Mouse (Mus musculus): Measurements from ENCODE around the gene Ulk4. TPM values are rescaled to one million over a fixed set of nuclear protein-coding genes. Genes with fewer than 3 reads are reported as not detected.

Gene Ulk4
- polyA plus RNA-seq, 1 experiment from 2014 or later, result 97.4 TPM

DNA sequence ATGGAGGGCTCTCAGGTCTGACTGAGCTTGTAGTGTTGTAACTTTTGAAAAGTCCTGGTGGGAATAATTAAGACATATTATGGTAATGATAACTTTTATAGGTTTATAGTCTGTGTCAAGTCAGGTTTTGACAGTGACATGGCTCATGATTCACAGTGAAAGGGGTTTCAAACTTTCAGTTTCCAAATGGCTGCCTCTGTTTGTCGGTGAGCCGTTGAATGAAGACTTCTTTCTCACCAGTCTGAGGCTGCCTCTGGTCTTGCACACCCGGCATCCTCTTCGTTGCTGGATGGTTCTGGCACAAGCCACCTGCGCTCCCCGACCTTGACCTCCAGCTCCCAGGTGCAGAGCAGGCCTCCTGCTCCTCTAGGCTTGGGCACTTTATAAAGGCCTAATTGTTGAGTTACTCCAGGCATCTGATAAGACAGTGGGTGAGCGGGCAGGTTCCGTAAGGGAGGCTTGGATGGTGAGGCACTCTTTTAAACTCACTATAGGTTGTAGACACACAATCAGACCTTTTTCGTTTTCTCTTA is 22.3 kb upstream of the Ulk4 start:
- H3K9ac ChIP-seq, result no peak overlapping the region
- H3K9me3 ChIP-seq (replicated peaks), result no peaks in the 10 kb centered on the region
- H3K36me3 ChIP-seq, result no peaks in the 10 kb centered on the region
- peaks cover 5% of the 10 kb centered on the region; the same call in 1 of the 2 replicates for H3K27me3 ChIP-seq (replicated peaks)
- peak overlapping the region; percentile 91 for H3K4me3 ChIP-seq
- no peak for ATAC-seq (ENCODE audit: insufficient number of reproducible peaks, low FRiP score)
- H3K4me1 ChIP-seq (replicated peaks), result peaks cover 47% of the 10 kb centered on the region
- WGBS, result 66% methylated on average over 9 of the region's 9 CpGs
- H3K4me2 ChIP-seq, result peak overlapping the region; percentile 93
- H3K27ac ChIP-seq (ENCODE audit: poor library complexity, severe bottlenecking), result no peak overlapping the region

DNA sequence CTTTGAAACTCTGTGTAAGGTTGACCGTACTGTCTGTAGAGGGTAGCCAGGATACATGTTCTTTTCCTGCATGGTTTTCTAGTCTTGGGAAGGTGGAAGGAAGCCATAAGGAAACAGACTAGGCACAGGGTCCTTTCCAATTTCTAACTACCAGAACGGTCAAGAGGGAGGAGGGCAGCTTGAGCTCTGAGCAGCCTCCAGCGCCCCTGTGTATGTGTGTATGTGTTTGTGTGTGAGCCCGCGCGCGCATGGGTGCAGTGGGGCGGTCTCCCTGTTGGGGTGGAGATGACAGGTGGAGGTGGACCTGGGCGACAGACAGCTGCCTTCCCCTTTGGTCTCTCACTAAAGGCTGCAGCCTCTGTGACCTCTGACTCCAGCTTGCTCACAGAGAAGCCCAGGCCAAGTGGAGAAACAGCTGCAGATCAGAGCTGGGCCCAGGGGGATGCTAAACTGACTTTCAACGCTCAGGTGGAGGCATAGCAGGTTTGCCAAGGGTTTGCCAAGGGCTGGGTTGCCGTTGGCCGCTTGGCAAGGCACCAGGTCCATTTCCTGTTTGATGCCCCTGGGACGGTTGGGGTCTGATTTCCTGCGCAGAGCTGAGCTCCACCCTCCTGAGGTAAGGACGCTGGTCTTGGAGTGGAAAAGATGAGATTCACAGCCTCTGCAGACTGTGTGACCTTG is 21.6 kb upstream of the Ulk4 start:
- peaks cover 5% of the 10 kb centered on the region; the same call in 1 of the 2 replicates for H3K27me3 ChIP-seq (replicated peaks)

GRCm38 (mm10) chr9:121298065-121298398 is 21.0 kb upstream of the Ulk4 start:
- Histone ChIP-seq H3K27ac (ENCODE audit: poor library complexity, severe bottlenecking) (peak overlapping the region; percentile 50), H3K4me1 (replicated peaks) (peaks cover 35% of the 10 kb centered on the region), H3K4me2 (peak overlapping the region; percentile 93), H3K9ac (peak overlapping the region; percentile 98), H3K27me3 (replicated peaks) (peaks cover 5% of the 10 kb centered on the region; the same call in 1 of the 2 replicates), H3K36me3 (no peaks in the 10 kb centered on the region), H3K4me3 (peak overlapping the region; percentile 91), H3K9me3 (replicated peaks) (no peaks in the 10 kb centered on the region)
- 3% methylated on average over 7 of the region's 7 CpGs for WGBS
- no peak for ATAC-seq (ENCODE audit: insufficient number of reproducible peaks, low FRiP score)

More for the DNA sequence above, 21.6 kb upstream of the Ulk4 start:
- no peak for ATAC-seq (ENCODE audit: insufficient number of reproducible peaks, low FRiP score)
- peaks cover 40% of the 10 kb centered on the region for H3K4me1 ChIP-seq (replicated peaks)
- H3K4me2 ChIP-seq, result peak overlapping the region; percentile 93
- peak overlapping the region; percentile 91 for H3K4me3 ChIP-seq
- H3K36me3 ChIP-seq, result no peaks in the 10 kb centered on the region
- no peaks in the 10 kb centered on the region for H3K9me3 ChIP-seq (replicated peaks)
- 33% methylated on average over 15 of the region's 15 CpGs for WGBS
- peak overlapping the region; percentile 50 for H3K27ac ChIP-seq (ENCODE audit: poor library complexity, severe bottlenecking)
- peak overlapping the region; percentile 98 for H3K9ac ChIP-seq

DNA sequence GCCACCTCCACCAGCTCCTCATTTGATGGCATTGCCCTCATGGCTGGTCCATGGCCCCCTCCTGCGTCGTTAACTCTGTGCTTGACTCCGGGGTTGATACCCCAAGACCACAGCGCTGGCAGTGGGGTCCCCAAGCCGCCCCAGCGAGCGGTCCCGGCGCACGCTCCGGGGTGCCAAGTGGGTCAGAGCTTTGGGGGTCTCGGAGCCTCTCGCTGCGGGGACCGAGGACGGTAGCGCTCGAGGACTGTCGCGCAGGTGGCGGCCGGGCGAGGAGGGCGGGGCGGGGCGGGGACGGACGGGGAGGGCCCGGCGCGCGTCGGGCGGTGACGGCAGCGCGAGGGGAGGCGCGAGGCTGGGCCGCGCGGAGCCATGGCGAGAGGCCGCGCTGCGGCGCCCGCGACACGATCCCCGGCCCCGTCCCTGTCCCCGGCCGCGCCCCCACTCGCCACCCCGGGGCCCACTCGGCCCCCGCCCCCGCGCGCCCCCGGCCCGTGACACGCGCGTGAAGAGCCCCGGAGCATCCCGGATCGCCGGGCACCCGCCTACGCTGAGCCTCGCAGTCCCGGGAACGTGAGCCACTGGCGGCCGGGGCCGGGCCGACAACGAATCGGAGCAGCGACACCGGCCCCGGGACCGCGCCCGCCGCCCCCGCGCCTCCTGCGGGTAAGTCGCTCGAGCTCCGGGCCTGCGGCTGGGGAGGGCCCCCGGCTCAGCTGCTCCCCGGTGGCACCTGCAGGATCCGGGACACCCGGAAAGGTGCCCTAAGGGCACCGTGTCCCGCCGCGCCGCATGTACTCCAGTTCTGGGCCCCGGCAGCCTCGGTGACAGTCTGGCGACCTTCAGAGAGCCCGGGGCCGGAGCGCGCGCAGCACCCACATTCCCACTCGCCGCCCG is 20.4 kb upstream of the Ulk4 start, which contains the start of gene Trak1:
TSS of gene Trak1 (plus strand) at position 332 of the 894 bp plus-strand sequence.
- H3K36me3 ChIP-seq, result no peaks in the 10 kb centered on the region
- H3K4me3 ChIP-seq, result peak within 1 kb of the TSS; percentile 91
- no peaks in the 10 kb centered on the region for H3K9me3 ChIP-seq (replicated peaks)
- peak within 1 kb of the TSS; percentile 93 for H3K4me2 ChIP-seq
- WGBS, result 1% methylated on average over 71 of the region's 116 CpGs
- ATAC-seq (ENCODE audit: insufficient number of reproducible peaks, low FRiP score), result peak; percentile 86
- peak within 1 kb of the TSS; percentile 50 for H3K27ac ChIP-seq (ENCODE audit: poor library complexity, severe bottlenecking)
- peaks cover 5% of the 10 kb centered on the region; the same call in 1 of the 2 replicates for H3K27me3 ChIP-seq (replicated peaks)
- H3K4me1 ChIP-seq (replicated peaks), result peaks cover 32% of the 10 kb centered on the region
- peak within 1 kb of the TSS; percentile 98 for H3K9ac ChIP-seq

DNA sequence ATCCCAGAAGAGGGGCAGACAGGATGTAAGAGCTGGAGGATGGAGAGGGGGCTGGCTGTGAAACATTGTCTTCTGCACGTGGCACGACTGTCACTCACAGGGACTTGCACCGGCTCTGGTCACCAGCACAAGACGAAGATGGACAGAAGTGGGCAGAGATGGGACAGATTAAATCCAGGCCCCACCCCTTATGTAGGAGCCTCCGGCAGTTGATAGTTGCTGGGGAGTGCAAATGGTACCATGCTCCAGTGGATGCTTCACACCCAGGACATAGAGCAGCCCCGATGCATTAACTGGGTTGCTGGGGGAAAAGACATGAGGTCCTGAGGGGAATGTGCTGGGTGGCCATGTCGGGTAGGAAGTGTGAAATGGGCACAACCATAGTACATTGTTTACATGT is 18.2 kb upstream of the Ulk4 start:
- H3K36me3 ChIP-seq, result no peaks in the 10 kb centered on the region
- no peak overlapping the region for H3K4me3 ChIP-seq
- H3K9me3 ChIP-seq (replicated peaks), result peaks cover 4% of the 10 kb centered on the region; the same call in 1 of the 2 replicates
- 66% methylated on average over 7 of the region's 7 CpGs for WGBS
- ATAC-seq (ENCODE audit: insufficient number of reproducible peaks, low FRiP score), result no peak
- H3K9ac ChIP-seq, result no peak overlapping the region
- H3K4me1 ChIP-seq (replicated peaks), result peaks cover 19% of the 10 kb centered on the region
- peaks cover 5% of the 10 kb centered on the region; the same call in 1 of the 2 replicates for H3K27me3 ChIP-seq (replicated peaks)
- no peak overlapping the region for H3K27ac ChIP-seq (ENCODE audit: poor library complexity, severe bottlenecking)
- no peak overlapping the region for H3K4me2 ChIP-seq

DNA sequence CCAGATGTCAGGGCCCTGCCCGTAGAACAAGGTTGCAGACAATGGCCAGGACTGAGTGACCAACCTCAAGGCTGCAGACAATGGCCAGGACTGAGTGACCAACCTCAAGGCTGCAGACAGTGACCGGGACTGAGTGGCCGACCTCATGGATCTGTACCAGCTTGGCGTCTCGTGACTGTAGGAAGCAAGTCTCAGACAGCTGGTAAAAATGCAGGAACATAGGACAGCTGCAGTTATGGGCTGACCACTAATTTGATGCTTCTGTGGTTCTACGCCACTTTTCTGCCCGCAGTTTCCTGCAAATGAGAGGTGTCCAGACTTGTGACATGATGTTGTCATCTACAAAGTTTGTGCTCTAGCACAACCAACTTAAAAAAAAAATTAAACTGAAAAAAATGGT is 16.2 kb upstream of the Ulk4 start:
- H3K4me3 ChIP-seq, result no peak overlapping the region
- 75% methylated on average over 7 of the region's 7 CpGs for WGBS

GRCm38 (mm10) chr9:121291275-121291674 is 14.3 kb upstream of the Ulk4 start:
- no peak overlapping the region for H3K4me2 ChIP-seq
- H3K27ac ChIP-seq (ENCODE audit: poor library complexity, severe bottlenecking), result no peak overlapping the region
- WGBS, result 71% methylated on average over 2 of the region's 2 CpGs
- ATAC-seq (ENCODE audit: insufficient number of reproducible peaks, low FRiP score), result no peak
- no peaks in the 10 kb centered on the region for H3K36me3 ChIP-seq
- H3K9me3 ChIP-seq (replicated peaks), result peaks cover 11% of the 10 kb centered on the region; the same call in 1 of the 2 replicates
- H3K4me3 ChIP-seq, result no peak overlapping the region
- no peaks in the 10 kb centered on the region for H3K27me3 ChIP-seq (replicated peaks)
- H3K9ac ChIP-seq, result no peak overlapping the region
- peaks cover 3% of the 10 kb centered on the region; the same call in 1 of the 2 replicates for H3K4me1 ChIP-seq (replicated peaks)

More for the DNA sequence above, 16.2 kb upstream of the Ulk4 start:
- ATAC-seq (ENCODE audit: insufficient number of reproducible peaks, low FRiP score), result no peak
- H3K4me1 ChIP-seq (replicated peaks), result no peaks in the 10 kb centered on the region
- no peak overlapping the region for H3K27ac ChIP-seq (ENCODE audit: poor library complexity, severe bottlenecking)
- H3K9ac ChIP-seq, result no peak overlapping the region
- H3K4me2 ChIP-seq, result no peak overlapping the region
- peaks cover 5% of the 10 kb centered on the region; the same call in 1 of the 2 replicates for H3K27me3 ChIP-seq (replicated peaks)
- no peaks in the 10 kb centered on the region for H3K36me3 ChIP-seq
- peaks cover 11% of the 10 kb centered on the region; the same call in 1 of the 2 replicates for H3K9me3 ChIP-seq (replicated peaks)

DNA sequence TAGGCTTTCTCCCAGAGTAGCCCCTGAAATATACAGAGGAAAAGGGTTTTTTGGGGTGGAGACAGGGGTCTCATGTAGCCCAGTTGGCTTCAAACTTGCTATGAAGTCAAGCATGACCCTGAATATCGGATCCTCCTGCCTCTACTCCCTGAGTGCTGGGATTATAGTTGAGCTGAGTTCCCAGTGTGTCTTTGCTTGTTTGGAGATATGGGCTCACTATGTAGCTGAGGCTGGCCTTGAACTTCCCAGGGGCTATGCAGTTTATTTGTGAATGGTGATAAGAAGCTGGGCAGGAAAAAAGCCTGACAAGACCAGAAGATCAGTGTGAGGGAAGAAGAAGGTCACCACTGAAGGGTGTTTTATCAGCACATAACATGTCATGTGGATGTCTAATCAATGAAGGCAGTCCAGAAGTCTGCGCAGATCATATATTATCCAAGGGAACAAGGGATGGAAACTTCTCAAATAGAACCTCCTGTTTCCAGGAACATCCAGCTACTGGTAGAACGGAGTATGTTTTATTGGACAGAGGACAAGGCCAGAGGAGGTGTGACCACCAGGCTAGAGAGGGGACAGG is 9.4 kb upstream of the Ulk4 start:
- Histone ChIP-seq H3K9ac (peak overlapping the region; percentile 15; the same call in 1 of the 2 replicates), H3K27ac (ENCODE audit: poor library complexity, severe bottlenecking) (no peak overlapping the region), H3K27me3 (replicated peaks) (no peaks in the 10 kb centered on the region), H3K9me3 (replicated peaks) (peaks cover 16% of the 10 kb centered on the region), H3K4me1 (replicated peaks) (peaks cover 8% of the 10 kb centered on the region; the same call in 1 of the 2 replicates), H3K4me2 (peak overlapping the region; percentile 66), H3K36me3 (peaks cover 6% of the 10 kb centered on the region), H3K4me3 (peak overlapping the region; percentile 53)
- ATAC-seq (ENCODE audit: insufficient number of reproducible peaks, low FRiP score), result no peak; the same call in 1 of the 2 replicates
- WGBS, result 61% methylated on average over 3 of the region's 3 CpGs

- peaks cover 8% of the 10 kb centered on the region; the same call in 1 of the 2 replicates for H3K4me1 ChIP-seq (replicated peaks)
- ATAC-seq (ENCODE audit: insufficient number of reproducible peaks, low FRiP score), result peak; percentile 85
- H3K27ac ChIP-seq (ENCODE audit: poor library complexity, severe bottlenecking), result no peak overlapping the region; the same call in 1 of the 2 replicates
- 24% methylated on average over 29 of the region's 29 CpGs for WGBS
- no peaks in the 10 kb centered on the region for H3K27me3 ChIP-seq (replicated peaks)
- H3K4me2 ChIP-seq, result peak overlapping the region; percentile 66
- peaks cover 6% of the 10 kb centered on the region for H3K36me3 ChIP-seq
- peak overlapping the region; percentile 59 for H3K9ac ChIP-seq
- H3K9me3 ChIP-seq (replicated peaks), result peaks cover 16% of the 10 kb centered on the region
- peak overlapping the region; percentile 53 for H3K4me3 ChIP-seq
Measured at GRCm38 (mm10) chr9:121285341-121286324, 8.6 kb upstream of the Ulk4 start.

DNA sequence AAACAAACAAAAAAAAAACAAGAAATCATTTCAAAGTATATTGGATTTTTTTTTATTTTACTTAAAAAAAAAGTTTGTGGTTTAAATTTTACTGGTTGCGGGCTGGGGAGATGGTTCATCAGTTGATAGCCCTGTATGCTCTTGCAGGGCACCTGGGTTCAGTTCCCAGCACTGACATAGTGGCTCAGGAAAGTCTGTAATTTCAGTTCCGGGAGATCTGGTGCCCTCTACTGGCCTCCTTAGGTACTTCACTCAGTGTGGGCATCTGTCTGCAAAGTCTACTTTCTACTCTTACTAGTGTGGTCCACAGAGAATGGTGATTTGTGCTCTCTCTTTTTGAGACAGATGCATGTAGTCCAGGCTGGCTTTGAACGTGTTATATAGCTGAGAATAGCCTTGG is 7.4 kb upstream of the Ulk4 start:
- ATAC-seq (ENCODE audit: insufficient number of reproducible peaks, low FRiP score), result no peak
- Histone ChIP-seq H3K4me3 (no peak overlapping the region), H3K9me3 (replicated peaks) (peaks cover 10% of the 10 kb centered on the region), H3K9ac (no peak overlapping the region), H3K27me3 (replicated peaks) (no peaks in the 10 kb centered on the region), H3K4me2 (no peak overlapping the region), H3K4me1 (replicated peaks) (peaks cover 8% of the 10 kb centered on the region; the same call in 1 of the 2 replicates), H3K27ac (ENCODE audit: poor library complexity, severe bottlenecking) (no peak overlapping the region), H3K36me3 (peaks cover 6% of the 10 kb centered on the region)
- 89% methylated on average over 3 of the region's 3 CpGs for WGBS
